ENCODE assay signal across 25 mouse cellular contexts in the genomic region with DNA sequence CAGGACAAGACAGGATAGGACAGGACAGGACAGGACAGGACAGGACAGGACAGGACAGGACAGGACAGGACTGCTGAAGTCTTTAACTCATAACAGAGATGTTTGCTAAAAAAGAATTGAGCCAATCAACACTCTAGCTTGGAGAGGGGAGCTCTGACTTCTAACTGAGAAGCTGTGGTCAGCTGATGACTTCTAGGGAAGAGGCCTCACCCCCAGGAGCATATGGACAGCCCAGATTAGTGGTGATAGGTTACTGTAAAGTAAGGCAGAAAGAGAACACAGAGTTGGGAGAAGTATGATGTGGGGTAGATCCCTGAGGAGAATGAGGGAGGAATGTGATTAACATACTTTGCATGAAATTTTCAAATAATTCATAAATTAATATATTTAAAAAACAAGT.
"Had no signal": no experiment of that assay in that cellular context is flagged by ENCODE, and none has a peak within 500 bp of the region (broad histone marks: within the 10 kb centered on the region; RNA-seq: fewer than 3 reads in every experiment).

No protein-coding gene starts in this region.

- H3K36me3 ChIP-seq: heart, embryonic 10.5 days; heart, embryonic 12.5 days; hindbrain, embryonic 10.5 days; hindbrain, embryonic 12.5 days; kidney, embryonic 15.5 days; limb, embryonic 13.5 days; limb, embryonic 15.5 days had no signal

- H3K4me2 ChIP-seq: heart, embryonic 12.5 days; hindbrain, embryonic 12.5 days; hindbrain, embryonic 14.5 days; kidney, embryonic 15.5 days; limb, embryonic 13.5 days; limb, embryonic 15.5 days had no signal

- H3K27me3 ChIP-seq: heart, embryonic 12.5 days; hindbrain, embryonic 12.5 days; kidney, embryonic 15.5 days; limb, embryonic 13.5 days; limb, embryonic 15.5 days had no signal

- H3K4me3 ChIP-seq: heart, embryonic 10.5 days; heart, embryonic 12.5 days; hindbrain, embryonic 10.5 days; hindbrain, embryonic 12.5 days; kidney, embryonic 15.5 days; limb, embryonic 13.5 days; limb, embryonic 15.5 days had no signal

- DNase-seq: forebrain, postnatal 0 days; gastrocnemius, postnatal 14 days; gastrocnemius, postnatal 36 days; heart, adult 11 months; heart, postnatal 10 days; heart, postnatal 4 days; kidney, adult 11 months; kidney, adult 2 months; kidney, adult 9 months; kidney, postnatal 14 days; kidney, postnatal 36 days; layer of hippocampus, adult 9-11 months; layer of hippocampus, postnatal 36 days; left cerebral cortex, postnatal 4 days had no signal

- H3K9ac ChIP-seq: forebrain, postnatal 0 days; heart, embryonic 12.5 days; hindbrain, embryonic 12.5 days; hindbrain, embryonic 14.5 days; kidney, embryonic 15.5 days; limb, embryonic 13.5 days; limb, embryonic 15.5 days had no signal

- H3K4me1 ChIP-seq: heart, embryonic 10.5 days; heart, embryonic 12.5 days; hindbrain, embryonic 10.5 days; hindbrain, embryonic 12.5 days; kidney, embryonic 15.5 days; limb, embryonic 13.5 days; limb, embryonic 15.5 days had no signal

- H3K27ac ChIP-seq: heart, embryonic 10.5 days; hindbrain, embryonic 10.5 days; hindbrain, embryonic 12.5 days; hindbrain, embryonic 14.5 days; kidney, embryonic 15.5 days; kidney, postnatal 0 days; limb, embryonic 13.5 days; limb, embryonic 15.5 days had no signal

- H3K9me3 ChIP-seq: heart, embryonic 10.5 days; heart, embryonic 12.5 days; hindbrain, embryonic 10.5 days; hindbrain, embryonic 12.5 days; kidney, embryonic 15.5 days; limb, embryonic 13.5 days; limb, embryonic 15.5 days had no signal

- ATAC-seq: forebrain, postnatal 0 days; hindbrain, embryonic 16.5 days; intestine, embryonic 16.5 days had no signal
